In the genomic region with DNA sequence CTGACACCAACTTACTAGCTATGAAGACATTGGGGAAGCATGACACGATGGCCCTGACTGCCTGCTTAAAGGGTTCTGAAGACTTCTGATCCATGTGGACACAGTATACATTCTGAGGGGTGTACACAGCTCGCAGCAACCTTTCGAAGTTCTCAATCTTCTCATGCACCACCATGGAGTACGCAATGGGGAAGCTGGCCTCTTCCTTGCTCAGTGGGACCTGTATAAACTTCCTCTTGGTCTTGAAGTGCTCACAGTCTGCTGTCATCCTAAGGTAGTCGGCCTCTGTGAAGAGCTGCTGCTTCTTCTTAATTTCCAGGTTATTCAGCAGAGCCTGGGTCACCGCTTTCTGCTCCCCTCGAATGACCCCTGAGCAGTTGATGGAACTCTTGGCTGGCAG, we compare ENCODE assay signal across 22 mouse cellular contexts. TPM values are rescaled to one million over a fixed set of nuclear protein-coding genes. Genes with fewer than 3 reads are reported as not detected.
"Had no signal": no experiment of that assay in that cellular context is flagged by ENCODE, and none has a peak within 500 bp of the region (broad histone marks: within the 10 kb centered on the region; RNA-seq: fewer than 3 reads in every experiment).

No protein-coding gene starts in this region.

- ATAC-seq: intestine, embryonic 15.5 days; lung, postnatal 0 days; midbrain, embryonic 15.5 days had no signal

- H3K4me2 ChIP-seq: intestine, embryonic 15.5 days; limb, embryonic 13.5 days; liver, embryonic 13.5 days; lung, embryonic 14.5 days; midbrain, embryonic 12.5 days; midbrain, embryonic 15.5 days; neural tube, embryonic 12.5 days; neural tube, embryonic 15.5 days had no signal

- H3K9ac ChIP-seq: intestine, embryonic 15.5 days; limb, embryonic 13.5 days; liver, embryonic 13.5 days; lung, embryonic 14.5 days; midbrain, embryonic 12.5 days; midbrain, embryonic 15.5 days; neural tube, embryonic 12.5 days; neural tube, embryonic 15.5 days had no signal

- H3K4me3 ChIP-seq: intestine, embryonic 15.5 days; limb, embryonic 10.5 days; limb, embryonic 13.5 days; liver, embryonic 13.5 days; midbrain, embryonic 12.5 days; midbrain, embryonic 15.5 days; neural tube, embryonic 12.5 days; neural tube, embryonic 15.5 days had no signal

- H3K27ac ChIP-seq: intestine, embryonic 15.5 days; limb, embryonic 10.5 days; limb, embryonic 13.5 days; liver, embryonic 13.5 days; midbrain, embryonic 12.5 days; midbrain, embryonic 15.5 days; neural tube, embryonic 12.5 days; neural tube, embryonic 15.5 days had no signal

- H3K9me3 ChIP-seq: intestine, embryonic 15.5 days; limb, embryonic 10.5 days; limb, embryonic 13.5 days; liver, embryonic 13.5 days; midbrain, embryonic 15.5 days; neural tube, embryonic 12.5 days; neural tube, embryonic 15.5 days had no signal

- H3K27me3 ChIP-seq: intestine, embryonic 15.5 days; limb, embryonic 13.5 days; midbrain, embryonic 12.5 days; midbrain, embryonic 15.5 days; neural tube, embryonic 12.5 days; neural tube, embryonic 15.5 days had no signal

- DNase-seq: kidney, adult 18-20 months; kidney, adult 9 months; kidney, postnatal 10 days; kidney, postnatal 4 days; liver; liver, embryonic 13.5 days; lung, embryonic 14.5 days; lung, postnatal 36 days; thymus, adult 18-20 months; thymus, postnatal 25 days had no signal

- H3K36me3 ChIP-seq: intestine, embryonic 15.5 days; limb, embryonic 10.5 days; limb, embryonic 13.5 days; liver, embryonic 13.5 days; midbrain, embryonic 12.5 days; midbrain, embryonic 15.5 days; neural tube, embryonic 12.5 days; neural tube, embryonic 15.5 days had no signal

- H3K4me1 ChIP-seq: intestine, embryonic 15.5 days; limb, embryonic 10.5 days; limb, embryonic 13.5 days; liver, embryonic 13.5 days; midbrain, embryonic 12.5 days; midbrain, embryonic 15.5 days; neural tube, embryonic 12.5 days; neural tube, embryonic 15.5 days had no signal

RNA-seq across cellular contexts. Expression of gene Gcnt3, which starts 3.2 kb away (rescaled TPM):
- total RNA-seq: layer of hippocampus, adult 18-20 months; layer of hippocampus, postnatal 14 days; left cerebral cortex, adult 8-10 months; left cerebral cortex, postnatal 14 days had no signal
- polyA plus RNA-seq: limb, embryonic 10.5 days; liver, embryonic 13.5 days; lung, postnatal 0 days; midbrain, embryonic 12.5 days; midbrain, embryonic 15.5 days; neural tube, embryonic 12.5 days; neural tube, embryonic 15.5 days had no signal
